Mouse (Mus musculus): ENCODE results near the gene Zcchc14.

DNA sequence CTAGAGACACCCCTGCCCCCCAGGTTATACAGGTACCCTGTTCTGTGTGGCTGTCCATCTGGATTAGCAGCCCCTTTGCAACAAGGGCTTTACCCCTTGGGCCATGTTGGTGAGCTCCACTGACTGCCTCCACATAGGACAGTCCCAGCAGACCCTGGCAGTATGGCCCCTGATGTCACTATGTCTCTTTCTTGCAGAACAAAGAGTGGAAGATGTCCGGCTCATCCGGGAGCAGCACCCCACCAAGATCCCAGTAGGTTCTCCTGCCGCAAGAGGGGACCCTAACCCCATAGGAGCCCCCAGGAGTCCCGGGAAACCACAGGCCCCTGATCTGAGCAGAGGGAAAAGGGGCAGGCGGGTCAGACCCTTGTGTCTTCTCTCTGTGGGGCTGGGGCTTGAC, 59.4 kb downstream of the Zcchc14 start:
- TF ChIP-seq POLR2A (IDR thresholded peaks at IDR 0.05; ENCODE audit: control insufficient read depth, low read depth, low read length) (no peak), CTCF (IDR thresholded peaks at IDR 0.05; ENCODE audit: control insufficient read depth, insufficient read depth, insufficient replicate concordance, low read depth, low read length) (no peak)

Data from testis, adult 2 months (tissue).